Mouse (Mus musculus) lung, postnatal 0 days (tissue): Measurements from ENCODE around the gene Gm45716.

ENCODE experiments used
- CTCF ChIP-seq: IDR thresholded peaks from 2 replicates; pipeline ENCODE4 v1.5.1; 2016; ENCODE audit warnings: antibody characterized with exemption, mild to moderate bottlenecking
- EP300 ChIP-seq: IDR thresholded peaks from 2 replicates; pipeline ENCODE4 v1.6.1; 2016; ENCODE audit warnings: antibody characterized with exemption, mild to moderate bottlenecking, control low read depth

- TF ChIP-seq CTCF (no peak), EP300 (no peak)
Observed at GRCm38 (mm10) chr11:90269398-90270123, 82.1 kb downstream of the Gm45716 start.
